Mouse (Mus musculus): ENCODE measurements around the gene Gap43.
"Not testable (repeated sequence)": the region's sequence is repeated elsewhere in the genome, so short reads cannot be mapped to it uniquely, and the experiment has no call there.

The Gap43 gene

GRCm38 (mm10) chr16:42294481-42294880 lies 46.0 kb downstream of the Gap43 start:
- DNase-seq (ENCODE audit: low read depth, low spot score), result no peak

GRCm38 (mm10) chr16:42294056-42294455 lies 46.4 kb downstream of the Gap43 start:
- no peak for DNase-seq (ENCODE audit: low read depth, low spot score)

- DNase-seq (ENCODE audit: low read depth, low spot score), result no peak
Observed at GRCm38 (mm10) chr16:42291572-42291971, 48.9 kb downstream of the Gap43 start.

GRCm38 (mm10) chr16:42284005-42284404 lies 56.4 kb downstream of the Gap43 start:
- DNase-seq (ENCODE audit: low read depth, low spot score), result no peak

GRCm38 (mm10) chr16:42277713-42278112 lies 62.7 kb downstream of the Gap43 start:
- no peak for DNase-seq (ENCODE audit: low read depth, low spot score)

GRCm38 (mm10) chr16:42277268-42277667 lies 63.2 kb downstream of the Gap43 start:
- DNase-seq (ENCODE audit: low read depth, low spot score), result no peak

GRCm38 (mm10) chr16:42276216-42277141 lies 64.0 kb downstream of the Gap43 start:
- DNase-seq (ENCODE audit: low read depth, low spot score), result no peak

- DNase-seq (ENCODE audit: low read depth, low spot score), result no peak
Observed at GRCm38 (mm10) chr16:42275518-42276215, 64.8 kb downstream of the Gap43 start.

GRCm38 (mm10) chr16:42271213-42271612 lies 69.2 kb downstream of the Gap43 start:
- DNase-seq (ENCODE audit: low read depth, low spot score), result no peak

- no peak for DNase-seq (ENCODE audit: low read depth, low spot score)
Observed at GRCm38 (mm10) chr16:42269587-42269967, 70.9 kb downstream of the Gap43 start.

GRCm38 (mm10) chr16:42268843-42269586 lies 71.4 kb downstream of the Gap43 start:
- DNase-seq (ENCODE audit: low read depth, low spot score), result no peak

GRCm38 (mm10) chr16:42265185-42265584 lies 75.3 kb downstream of the Gap43 start:
- DNase-seq (ENCODE audit: low read depth, low spot score), result no peak

- no peak for DNase-seq (ENCODE audit: low read depth, low spot score)
Observed at GRCm38 (mm10) chr16:42262935-42263542, 77.4 kb downstream of the Gap43 start.

- no peak for DNase-seq (ENCODE audit: low read depth, low spot score)
Observed at GRCm38 (mm10) chr16:42255693-42256092, 84.8 kb downstream of the Gap43 start.

GRCm38 (mm10) chr16:42255222-42255621 lies 85.2 kb downstream of the Gap43 start:
- DNase-seq (ENCODE audit: low read depth, low spot score), result no peak

- no peak for DNase-seq (ENCODE audit: low read depth, low spot score)
Observed at GRCm38 (mm10) chr16:42252252-42252651, 88.2 kb downstream of the Gap43 start.

GRCm38 (mm10) chr16:42244121-42244520 lies 96.3 kb downstream of the Gap43 start:
- DNase-seq (ENCODE audit: low read depth, low spot score), result not testable (repeated sequence)

GRCm38 (mm10) chr16:42231306-42231705 lies 109.1 kb downstream of the Gap43 start:
- DNase-seq (ENCODE audit: low read depth, low spot score), result no peak

Measured in c-Kit-negative CD71-positive TER-119-positive erythroid progenitor cells, embryonic 14.5 days (primary cell).